In genomic region chr8:84376564-84376963, GRCm38 (mm10) we compare ENCODE assay signal across 24 mouse cellular contexts. TPM values are rescaled to one million over a fixed set of nuclear protein-coding genes. Genes with fewer than 3 reads are reported as not detected.
DNase-seq lines count a peak whose midpoint lies in the region; ATAC-seq and TF ChIP-seq lines count a peak whose summit lies in the region.
"Had no signal": no experiment of that assay in that cellular context is flagged by ENCODE, and none has a peak within 500 bp of the region (broad histone marks: within the 10 kb centered on the region; RNA-seq: fewer than 3 reads in every experiment).

No protein-coding gene starts in this region.

- no peaks in the 10 kb centered on the region for H3K36me3 ChIP-seq in forebrain, embryonic 11.5 days (ENCODE audit: control insufficient read depth, insufficient read depth, low read length)
- H3K36me3 ChIP-seq in forebrain, postnatal 0 days (ENCODE audit: insufficient read depth) = no peaks in the 10 kb centered on the region
- H3K36me3 ChIP-seq: embryonic facial prominence, embryonic 13.5 days; embryonic facial prominence, embryonic 15.5 days; forebrain, embryonic 10.5 days; forebrain, embryonic 15.5 days; G1E had no signal

- peak; percentile 33 for DNase-seq in forebrain, embryonic 11.5 days (ENCODE audit: low spot score)
- DNase-seq in forebrain, postnatal 0 days = no peak
- peak; percentile 15 to 32 for DNase-seq in left cerebral cortex, adult 18-20 months (ENCODE audit: low spot score in 2 of 2)
- DNase-seq in left cerebral cortex, adult 2 months (ENCODE audit: extremely low spot score in 1 of 2, low spot score in 2 of 2) = no peak
- peak; percentile 29 for DNase-seq in right cerebral cortex, adult 18-20 months
- DNase-seq in right cerebral cortex, postnatal 4 days = no peak
- DNase-seq: adrenal gland, adult 8-10 months; adrenal gland, postnatal 14 days; adrenal gland, postnatal 36 days; B cell, adult 2 months; cerebellum, adult 11 months; cerebellum, adult 8-10 months; cerebellum, postnatal 36 days; embryo, embryonic 11 days had no signal

- no peak overlapping the region for H3K9ac ChIP-seq in forebrain, embryonic 11.5 days (ENCODE audit: low read length)
- no peak overlapping the region for H3K9ac ChIP-seq in forebrain, postnatal 0 days
- H3K9ac ChIP-seq: embryonic facial prominence, embryonic 13.5 days; embryonic facial prominence, embryonic 15.5 days; forebrain, embryonic 13.5 days; forebrain, embryonic 15.5 days had no signal

- no peaks in the 10 kb centered on the region for H3K27me3 ChIP-seq in forebrain, embryonic 11.5 days (ENCODE audit: control insufficient read depth, insufficient read depth, low read length)
- no peaks in the 10 kb centered on the region for H3K27me3 ChIP-seq in forebrain, postnatal 0 days (ENCODE audit: insufficient read depth, low read length)
- H3K27me3 ChIP-seq: embryonic facial prominence, embryonic 13.5 days; forebrain, embryonic 13.5 days; forebrain, embryonic 15.5 days had no signal

- intact Hi-C loops in left cerebral cortex, adult 2 months (cut with DNase I) = no loop called here

- no peaks in the 10 kb centered on the region for H3K4me1 ChIP-seq in forebrain, embryonic 11.5 days (replicated peaks; ENCODE audit: control insufficient read depth, insufficient read depth, low read length)
- H3K4me1 ChIP-seq in forebrain, postnatal 0 days (ENCODE audit: insufficient read depth) = no peaks in the 10 kb centered on the region
- H3K4me1 ChIP-seq: forebrain, embryonic 13.5 days; forebrain, embryonic 15.5 days had no signal

- 81% methylated on average over 6 of the region's 6 CpGs for WGBS in forebrain, embryonic 11.5 days
- 78% methylated on average over 6 of the region's 6 CpGs for WGBS in forebrain, postnatal 0 days

- no peak overlapping the region for H3K4me2 ChIP-seq in forebrain, embryonic 11.5 days (ENCODE audit: low read depth, low read length, severe bottlenecking)
- no peak overlapping the region for H3K4me2 ChIP-seq in forebrain, postnatal 0 days (ENCODE audit: low read depth)
- H3K4me2 ChIP-seq: embryonic facial prominence, embryonic 13.5 days; embryonic facial prominence, embryonic 15.5 days; forebrain, embryonic 13.5 days; forebrain, embryonic 15.5 days had no signal

- TF ChIP-seq CTCF in forebrain, postnatal 0 days (IDR thresholded peaks at IDR 0.05; ENCODE audit: low read depth) = no peak
- TF ChIP-seq CTCF in left cerebral cortex, adult 2 months (IDR thresholded peaks at IDR 0.05) = no peak

- no peak overlapping the region for H3K27ac ChIP-seq in forebrain, embryonic 11.5 days (ENCODE audit: low read depth, low read length)
- H3K27ac ChIP-seq in forebrain, postnatal 0 days (ENCODE audit: low read depth, low read length) = no peak overlapping the region
- no peak overlapping the region for H3K27ac ChIP-seq in left cerebral cortex, adult 2 months
- H3K27ac ChIP-seq: embryonic facial prominence, embryonic 13.5 days; embryonic facial prominence, embryonic 15.5 days; forebrain, embryonic 10.5 days; forebrain, embryonic 13.5 days; forebrain, embryonic 15.5 days had no signal

- H3K4me3 ChIP-seq in forebrain, embryonic 11.5 days (ENCODE audit: low read depth, low read length) = no peak overlapping the region
- no peak overlapping the region for H3K4me3 ChIP-seq in forebrain, postnatal 0 days (ENCODE audit: low read depth, low read length)
- H3K4me3 ChIP-seq in left cerebral cortex, adult 2 months = no peak overlapping the region
- H3K4me3 ChIP-seq: embryonic facial prominence, embryonic 13.5 days; embryonic facial prominence, embryonic 15.5 days; erythroblast, embryonic 14.5 days; forebrain, embryonic 10.5 days; forebrain, embryonic 13.5 days; forebrain, embryonic 15.5 days had no signal

- ATAC-seq in forebrain, embryonic 11.5 days (replicated peaks; ENCODE audit: low FRiP score) = no peak
- ATAC-seq in forebrain, postnatal 0 days = no peak
- ATAC-seq: activated CD4-positive, CD25-positive, alpha-beta regulatory T cell, adult 4 months; CD4-positive, CD25-positive, alpha-beta regulatory T cell, adult 4 months; forebrain, embryonic 13.5 days; forebrain, embryonic 15.5 days; Patski had no signal

- H3K9me3 ChIP-seq in forebrain, embryonic 11.5 days (ENCODE audit: control insufficient read depth, low read length) = no peaks in the 10 kb centered on the region
- no peaks in the 10 kb centered on the region for H3K9me3 ChIP-seq in forebrain, postnatal 0 days (ENCODE audit: low read length)
- H3K9me3 ChIP-seq: embryonic facial prominence, embryonic 13.5 days; embryonic facial prominence, embryonic 15.5 days; forebrain, embryonic 10.5 days; forebrain, embryonic 13.5 days; forebrain, embryonic 15.5 days; G1E had no signal

RNA-seq across cellular contexts. Expression of gene Cacna1a, which starts 11.7 kb away (rescaled TPM):
- polyA plus RNA-seq in forebrain, embryonic 11.5 days (2014; fragmentation: Nextera tagmentation; extraction: Ambion mirVana) = 6.9 and 7.7 TPM in 2 replicates
- total RNA-seq in forebrain, postnatal 0 days (2014; rRNA removed) = 29.2 and 31.1 TPM in 2 replicates
- 5.3 and 8.6 TPM in 2 replicates for polyA plus RNA-seq in forebrain, postnatal 0 days (2015; fragmentation: Nextera tagmentation; extraction: Ambion mirVana)
- 100 to 1,000 TPM; 188 to 195 TPM for total RNA-seq in left cerebral cortex, adult 18-20 months (2021)
- total RNA-seq in left cerebral cortex, adult 2 months (2021) = 100 to 1,000 TPM; 243 to 258 TPM

Comparison
In these comparisons a context has a peak if more than half of its experiments do, and no peak if none do; other contexts are left out.
1. DNase-seq: peak in forebrain, embryonic 11.5 days (single experiment), left cerebral cortex, adult 18-20 months (2 of 2) and right cerebral cortex, adult 18-20 months (single experiment); none in forebrain, postnatal 0 days (single experiment), left cerebral cortex, adult 2 months (0 of 2) and right cerebral cortex, postnatal 4 days (single experiment).